Mouse (Mus musculus) kidney, adult 8-10 months (tissue): ENCODE data around the gene Mtmr12.

Experiments used
- DNase-seq, 2 experiments: peaks; one replicate each; pipeline ENCODE4 v3.0.0; 2022

The Mtmr12 gene

GRCm38 (mm10) chr15:12322676-12323402, 118.0 kb downstream of the Mtmr12 start:
- no peak for DNase-seq
